Mouse (Mus musculus): ENCODE measurements at regions not wholly inside any gene's neighbourhood (a gene's known extent, or its start where the extent isn't known, plus 50 kb on each side); places are given as distances from the start of the nearest gene placed in this dataset.

DNA sequence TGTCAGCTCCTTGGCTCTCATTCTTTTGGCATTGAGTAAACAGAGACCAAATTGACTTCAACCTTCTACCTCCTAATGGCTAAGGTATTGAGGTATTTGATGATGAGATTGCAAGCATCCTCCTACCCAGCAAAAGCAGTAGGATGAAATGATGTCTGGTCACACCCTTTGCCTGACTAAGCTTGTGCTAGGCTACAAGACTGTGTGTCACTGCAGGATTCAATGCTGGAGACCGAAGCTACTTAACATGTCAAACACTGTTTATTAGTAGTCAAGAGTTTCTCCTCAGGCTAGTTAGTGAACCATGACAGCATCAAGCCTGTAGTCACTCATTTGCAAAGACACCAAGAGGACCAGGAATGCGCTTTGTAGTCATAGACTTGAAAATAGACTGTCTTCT is 320.0 kb downstream of the Prr30 start:
- no peak for DNase-seq (ENCODE audit: low read depth, low spot score)

DNA sequence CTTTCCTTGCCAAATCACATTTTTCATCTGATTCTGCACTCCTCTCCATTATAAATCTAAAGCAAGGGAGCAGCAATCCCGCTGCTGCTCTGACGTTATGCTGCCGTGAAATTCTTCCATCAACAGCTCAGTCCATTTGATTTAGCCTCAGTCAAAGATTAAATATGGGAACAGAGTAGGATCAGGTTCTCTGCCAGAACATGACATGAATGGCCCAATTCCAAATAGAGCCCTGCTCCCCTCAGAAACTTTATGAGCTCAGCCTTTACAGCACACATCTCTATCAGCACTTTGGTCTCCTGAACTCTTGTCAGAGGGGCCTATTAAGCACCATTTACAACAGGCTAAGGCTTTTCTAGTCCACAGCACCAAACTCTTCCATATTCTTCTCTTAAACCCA is 332.3 kb downstream of the Prr30 start:
- DNase-seq (ENCODE audit: low read depth, low spot score), result no peak

DNA sequence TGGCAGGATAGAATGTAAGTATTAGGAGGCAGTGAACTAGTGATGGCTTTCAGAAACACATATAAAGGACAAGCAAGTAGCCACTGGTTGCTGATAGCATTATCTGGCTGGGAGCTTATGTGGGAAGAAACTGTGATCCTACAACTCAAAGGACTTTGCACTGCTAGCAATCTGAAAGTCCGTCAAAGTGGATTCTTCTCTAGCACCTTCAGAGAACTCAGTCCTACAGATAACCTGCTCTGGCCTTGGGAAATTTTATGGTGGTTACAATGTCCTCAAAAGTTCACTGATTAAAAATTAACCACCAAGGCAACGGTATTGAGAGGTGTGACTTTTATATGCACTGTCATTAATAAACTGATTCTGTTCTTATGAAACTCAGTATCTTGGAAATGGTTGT is 335.3 kb downstream of the Prr30 start:
- no peak for DNase-seq (ENCODE audit: low read depth, low spot score)

DNA sequence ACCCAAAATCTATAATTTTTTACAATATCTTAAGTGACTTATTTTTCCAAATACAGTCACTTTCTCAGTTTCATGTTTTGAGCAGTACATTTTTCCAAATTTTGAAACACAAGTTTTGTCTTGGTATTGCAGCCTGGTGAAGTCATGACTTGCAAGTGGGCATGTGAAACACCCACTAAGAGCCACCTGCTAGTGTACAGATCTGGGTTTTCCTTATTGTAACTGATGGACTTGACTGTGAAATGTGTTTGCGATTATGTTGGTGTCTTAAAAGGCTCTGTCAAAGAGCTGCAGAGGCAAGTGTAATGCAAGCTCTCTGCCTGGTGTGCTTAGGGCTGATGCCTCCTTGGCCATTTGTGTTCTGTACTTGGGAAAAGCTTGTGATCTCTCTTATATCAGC is 336.0 kb downstream of the Prr30 start:
- no peak for DNase-seq (ENCODE audit: low read depth, low spot score)

DNA sequence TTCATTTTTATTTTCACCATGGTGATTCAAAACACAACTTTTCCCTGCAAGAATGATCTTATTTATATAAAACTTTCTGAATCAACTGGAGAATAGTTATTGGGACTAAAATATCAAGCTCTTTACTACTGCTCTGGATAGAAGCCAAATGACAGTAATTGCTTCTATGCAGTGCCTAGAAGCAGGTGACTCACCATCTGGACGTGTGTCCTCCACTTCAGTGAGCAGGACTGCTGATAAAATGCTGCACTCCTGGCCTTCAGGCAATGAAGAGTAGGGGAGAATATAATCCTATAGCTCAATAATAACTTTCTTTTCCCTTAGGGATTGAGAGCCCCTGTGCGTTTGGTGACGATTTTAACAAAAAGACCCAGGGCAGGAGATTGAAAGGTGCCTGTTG is 357.3 kb downstream of the Prr30 start:
- DNase-seq (ENCODE audit: low read depth, low spot score), result no peak

Data from ES-CJ7 (cell line).